Comparison of ENCODE assay signal across 16 mouse cellular contexts in the genomic region with DNA sequence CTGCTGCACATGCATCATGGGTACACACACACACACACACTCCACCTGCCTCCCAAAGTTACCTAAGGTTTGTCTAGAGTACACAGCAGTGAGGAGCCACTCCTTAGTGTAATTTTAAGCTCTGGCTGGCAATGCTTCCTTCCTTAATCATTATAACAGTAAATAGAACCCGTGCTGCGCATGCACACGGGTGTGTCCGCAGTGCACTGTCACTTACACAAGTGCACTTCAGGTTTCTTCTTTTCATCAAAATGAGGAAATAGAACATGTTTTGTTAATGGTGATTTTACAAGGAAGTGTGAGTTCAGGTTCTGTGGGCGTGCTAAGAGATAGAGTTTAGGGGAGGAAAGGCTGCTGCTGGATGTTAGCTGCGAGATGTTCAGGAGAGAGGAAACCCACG. TPM values are rescaled to one million over a fixed set of nuclear protein-coding genes. Genes with fewer than 3 reads are reported as not detected.
DNase-seq lines count a peak whose midpoint lies in the region; ATAC-seq lines count a peak whose summit lies in the region.
"Had no signal": no experiment of that assay in that cellular context is flagged by ENCODE, and none has a peak within 500 bp of the region (broad histone marks: within the 10 kb centered on the region; RNA-seq: fewer than 3 reads in every experiment).

No protein-coding gene starts in this region.

- no peaks in the 10 kb centered on the region for H3K27me3 ChIP-seq in limb, embryonic 12.5 days
- H3K27me3 ChIP-seq in limb, embryonic 10.5 days (ENCODE audit: low read depth, poor library complexity, severe bottlenecking): no peaks in the 10 kb centered on the region
- no peaks in the 10 kb centered on the region for H3K27me3 ChIP-seq in intestine, embryonic 14.5 days (replicated peaks; ENCODE audit: control insufficient read depth, insufficient read depth, low read length)
- no peaks in the 10 kb centered on the region for H3K27me3 ChIP-seq in heart, embryonic 11.5 days (ENCODE audit: control insufficient read depth, insufficient read depth, low read length)
- H3K27me3 ChIP-seq: heart, embryonic 13.5 days; Patski had no signal

- 69% methylated on average over 7 of the region's 7 CpGs for WGBS in limb, embryonic 12.5 days
- WGBS in limb, embryonic 10.5 days: 88% methylated on average over 7 of the region's 7 CpGs
- WGBS in intestine, embryonic 14.5 days: 74% methylated on average over 7 of the region's 7 CpGs
- 79% methylated on average over 7 of the region's 7 CpGs for WGBS in heart, embryonic 11.5 days (ENCODE audit: insufficient replicate concordance)

- H3K9ac ChIP-seq in limb, embryonic 12.5 days (replicated peaks): no peak overlapping the region
- H3K9ac ChIP-seq in intestine, embryonic 14.5 days (ENCODE audit: low read length): no peak overlapping the region
- H3K9ac ChIP-seq in heart, embryonic 11.5 days (ENCODE audit: low read depth, low read length): no peak overlapping the region
- H3K9ac ChIP-seq: hindbrain, embryonic 12.5 days had no signal

- peaks cover 64% of the 10 kb centered on the region for H3K4me1 ChIP-seq in limb, embryonic 12.5 days (replicated peaks)
- peaks cover 84% of the 10 kb centered on the region for H3K4me1 ChIP-seq in limb, embryonic 10.5 days
- H3K4me1 ChIP-seq in intestine, embryonic 14.5 days (replicated peaks; ENCODE audit: control insufficient read depth, insufficient read depth, low read length): peaks cover 61% of the 10 kb centered on the region
- peaks cover 61% of the 10 kb centered on the region for H3K4me1 ChIP-seq in heart, embryonic 11.5 days (ENCODE audit: control insufficient read depth, insufficient read depth, low read length)

- H3K4me3 ChIP-seq in limb, embryonic 12.5 days (replicated peaks): no peak overlapping the region
- H3K4me3 ChIP-seq in limb, embryonic 10.5 days: no peak overlapping the region
- no peak overlapping the region for H3K4me3 ChIP-seq in intestine, embryonic 14.5 days (ENCODE audit: low read depth, low read length)
- H3K4me3 ChIP-seq in heart, embryonic 11.5 days (ENCODE audit: low read depth, low read length): no peak overlapping the region
- H3K4me3 ChIP-seq: forebrain, embryonic 10.5 days; heart, embryonic 13.5 days; hindbrain, embryonic 12.5 days; myocyte had no signal

- no peak for DNase-seq in limb, embryonic 10.5 days (ENCODE audit: low spot score)
- DNase-seq in CD4-positive, CD25-positive, alpha-beta regulatory T cell, adult 2 months (ENCODE audit: low read depth, low spot score): peak; percentile 28
- DNase-seq in intestine, embryonic 14.5 days (ENCODE audit: low spot score): no peak
- peak; percentile 32 for DNase-seq in naive thymus-derived CD4-positive, alpha-beta T cell, adult 2 months (ENCODE audit: low read depth)
- DNase-seq in cerebellum, postnatal 4 days (ENCODE audit: low spot score in 2 of 2): no peak
- DNase-seq in right cerebral cortex, postnatal 25 days: no peak
- DNase-seq: cerebellum, adult 9-11 months; kidney, postnatal 10 days; thymus, postnatal 25 days had no signal

- ATAC-seq in limb, embryonic 12.5 days (ENCODE audit: insufficient number of reproducible peaks, insufficient read depth, low FRiP score, low TSS enrichment, low read depth): no peak
- ATAC-seq in intestine, embryonic 14.5 days (replicated peaks; ENCODE audit: low FRiP score, low TSS enrichment, low read depth): 0 out of 2 replicates have a peak, but pooled peaks have one; percentile 16
- no peak for ATAC-seq in heart, embryonic 11.5 days (replicated peaks; ENCODE audit: insufficient number of reproducible peaks, low FRiP score, low TSS enrichment)
- ATAC-seq: Patski had no signal

- H3K27ac ChIP-seq in limb, embryonic 12.5 days: 0 out of 2 replicates have a peak overlapping the region, but pooled peaks have one; percentile 1
- H3K27ac ChIP-seq in limb, embryonic 10.5 days: no peak overlapping the region
- no peak overlapping the region for H3K27ac ChIP-seq in intestine, embryonic 14.5 days (ENCODE audit: low read depth)
- H3K27ac ChIP-seq in heart, embryonic 11.5 days (ENCODE audit: low read depth, low read length): no peak overlapping the region
- H3K27ac ChIP-seq: forebrain, embryonic 10.5 days; heart, embryonic 13.5 days; hindbrain, embryonic 12.5 days had no signal

- H3K36me3 ChIP-seq in limb, embryonic 12.5 days: no peaks in the 10 kb centered on the region
- H3K36me3 ChIP-seq in limb, embryonic 10.5 days: no peaks in the 10 kb centered on the region
- no peaks in the 10 kb centered on the region for H3K36me3 ChIP-seq in intestine, embryonic 14.5 days (ENCODE audit: control insufficient read depth, insufficient read depth, low read length)
- H3K36me3 ChIP-seq in heart, embryonic 11.5 days (ENCODE audit: control insufficient read depth, insufficient read depth, low read length): no peaks in the 10 kb centered on the region
- H3K36me3 ChIP-seq: forebrain, embryonic 10.5 days; heart, embryonic 13.5 days; hindbrain, embryonic 12.5 days had no signal

- H3K9me3 ChIP-seq in limb, embryonic 12.5 days: no peaks in the 10 kb centered on the region
- no peaks in the 10 kb centered on the region for H3K9me3 ChIP-seq in limb, embryonic 10.5 days (replicated peaks)
- no peaks in the 10 kb centered on the region for H3K9me3 ChIP-seq in intestine, embryonic 14.5 days (ENCODE audit: control insufficient read depth, low read length)
- no peaks in the 10 kb centered on the region for H3K9me3 ChIP-seq in heart, embryonic 11.5 days (replicated peaks; ENCODE audit: control insufficient read depth, low read length)
- H3K9me3 ChIP-seq: forebrain, embryonic 10.5 days; heart, embryonic 13.5 days; hindbrain, embryonic 12.5 days had no signal

- no peak overlapping the region for H3K4me2 ChIP-seq in limb, embryonic 12.5 days
- H3K4me2 ChIP-seq in intestine, embryonic 14.5 days (ENCODE audit: low read length): no peak overlapping the region
- H3K4me2 ChIP-seq in heart, embryonic 11.5 days: no peak overlapping the region
- H3K4me2 ChIP-seq: heart, embryonic 13.5 days; hindbrain, embryonic 12.5 days had no signal

RNA-seq across cellular contexts. Expression of a gene that starts 17.8 kb away (rescaled TPM):
- 35.7 and 41.6 TPM in 2 replicates for polyA plus RNA-seq in limb, embryonic 12.5 days (2016; fragmentation: Nextera tagmentation; extraction: Ambion mirVana)
- polyA plus RNA-seq in limb, embryonic 10.5 days (2016; fragmentation: Nextera tagmentation; extraction: Ambion mirVana): 22.7 and 29.6 TPM in 2 replicates
- 30.0 and 30.8 TPM in 2 replicates for polyA plus RNA-seq in intestine, embryonic 14.5 days (2014; fragmentation: Nextera tagmentation; extraction: Ambion mirVana)
- 12.5 and 13.4 TPM in 2 replicates for polyA plus RNA-seq in heart, embryonic 11.5 days (2014; fragmentation: Nextera tagmentation; extraction: Ambion mirVana)

Comparison
In these comparisons a context has a peak if more than half of its experiments do, and no peak if none do; other contexts are left out.
1. DNase-seq: peak in CD4-positive, CD25-positive, alpha-beta regulatory T cell, adult 2 months (single experiment) and naive thymus-derived CD4-positive, alpha-beta T cell, adult 2 months (single experiment); none in limb, embryonic 10.5 days (single experiment), intestine, embryonic 14.5 days (single experiment), cerebellum, postnatal 4 days (0 of 2) and right cerebral cortex, postnatal 25 days (single experiment).